Mouse (Mus musculus): ENCODE data around the gene Serpina3n.

DNA sequence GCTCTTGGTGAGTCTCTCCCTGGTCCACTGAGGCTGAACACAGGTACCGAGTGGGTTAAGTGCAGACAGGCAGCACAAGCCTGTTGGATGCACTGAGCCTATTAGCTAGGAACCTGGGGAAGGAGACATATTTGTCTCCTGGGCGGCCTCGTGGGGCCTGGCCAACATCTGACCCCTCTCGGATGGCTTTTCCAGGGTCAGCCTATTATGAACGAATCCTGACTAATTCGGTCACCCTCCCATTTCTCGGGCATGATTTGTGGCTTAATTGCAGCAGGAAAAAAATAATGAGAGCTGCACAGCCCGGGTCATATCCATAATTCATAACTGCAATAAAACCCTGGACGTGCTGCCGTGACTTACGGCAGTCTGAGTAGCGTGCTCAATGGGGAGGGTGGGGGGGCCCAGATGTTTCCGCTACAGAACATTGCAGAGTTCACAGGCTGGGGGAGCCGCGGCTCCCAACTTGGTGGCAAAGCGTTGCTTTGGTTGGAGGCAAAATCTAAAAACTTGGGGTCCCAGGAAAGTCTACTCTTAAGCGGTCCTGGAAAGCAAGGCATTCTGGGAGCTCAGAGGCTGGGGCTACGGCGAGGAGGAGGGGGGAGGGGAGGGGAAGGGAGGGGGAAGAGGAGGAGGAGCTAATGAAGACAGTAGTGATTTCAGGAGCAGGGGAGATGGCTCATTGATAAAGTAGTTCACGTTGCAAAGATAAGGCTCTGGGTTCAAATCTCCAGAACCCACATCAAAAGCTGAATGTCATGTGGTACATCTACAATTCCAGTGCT is 27.6 kb downstream of the Serpina3n start:
- TF ChIP-seq CTCF (IDR thresholded peaks at IDR 0.05; ENCODE audit: borderline replicate concordance, insufficient read depth, low read depth, low read length) (no peak), POLR2A (IDR thresholded peaks at IDR 0.05; ENCODE audit: borderline replicate concordance, insufficient read depth, low read length) (no peak)

Data from cerebellum, adult 2 months (tissue).